Mouse (Mus musculus) E14TG2a.4 (cell line): ENCODE results near the gene Vgf.

ENCODE experiments used
- CTCF ChIP-seq: conservative IDR thresholded peaks from 2 replicates; pipeline ENCODE4 v1.5.1; 2014; ENCODE audit warnings: low read length
- NANOG ChIP-seq: IDR thresholded peaks from 2 replicates; pipeline ENCODE4 v1.6.1; 2014; ENCODE audit warnings: borderline replicate concordance, low read length, mixed read lengths
- POU5F1 ChIP-seq: IDR thresholded peaks from 2 replicates; pipeline ENCODE4 v1.6.1; 2014; ENCODE audit warnings: low read length, borderline replicate concordance

GRCm38 (mm10) chr5:137046991-137047390 is 20.8 kb downstream of the Vgf start:
- no peak for TF ChIP-seq CTCF
- TF ChIP-seq POU5F1 = no peak
- no peak for TF ChIP-seq NANOG
